Mouse (Mus musculus) forebrain, postnatal 0 days (tissue): ENCODE data around the gene Hhat. TPM values are rescaled to one million over a fixed set of nuclear protein-coding genes. Genes with fewer than 3 reads are reported as not detected.
A peak's percentile ranks its signal among the peaks of the same experiment; 100 is the strongest.

Experiments used
- ATAC-seq: fragments of 200-750 bp; cut with Nextera tagmentation; 2 replicates; pipeline ENCODE4 v1.8.0; 2017; ENCODE audit warnings: mild to moderate bottlenecking, moderate library complexity
- DNase-seq: peaks from one replicate; pipeline ENCODE4 v3.0.0-alpha.2; 2015
- H3K27ac ChIP-seq: fragments of 300-500 bp; sonication (generic); 2 replicates; pipeline ENCODE4 v1.5.1; 2014; ENCODE audit warnings: low read depth, mild to moderate bottlenecking, antibody characterized with exemption, low read length, moderate library complexity, mixed read lengths
- H3K27me3 ChIP-seq: fragments of 300-500 bp; sonication (generic); 2 replicates; pipeline ENCODE4 v1.6.1; 2014; ENCODE audit warnings: mild to moderate bottlenecking, low read length, mixed read lengths; ENCODE audit not compliant: insufficient read depth
- H3K36me3 ChIP-seq: fragments of 300-500 bp; sonication (generic); 2 replicates; pipeline ENCODE4 v1.6.1; 2014; ENCODE audit warnings: mild to moderate bottlenecking, moderate library complexity; ENCODE audit not compliant: insufficient read depth
- H3K4me1 ChIP-seq: fragments of 300-500 bp; sonication (generic); 2 replicates; pipeline ENCODE4 v1.6.1; 2014; ENCODE audit warnings: antibody characterized with exemption; ENCODE audit not compliant: insufficient read depth
- H3K4me2 ChIP-seq: fragments of 300-500 bp; sonication (generic); 2 replicates; pipeline ENCODE4 v1.6.1; 2014; ENCODE audit warnings: low read depth, mild to moderate bottlenecking, moderate library complexity
- H3K4me3 ChIP-seq: fragments of 300-500 bp; sonication (generic); 2 replicates; pipeline ENCODE4 v1.5.1; 2014; ENCODE audit warnings: low read depth, low read length, mixed read lengths
- H3K9ac ChIP-seq: fragments of 300-500 bp; sonication (generic); 2 replicates; pipeline ENCODE4 v1.6.1; 2014; ENCODE audit warnings: mild to moderate bottlenecking
- H3K9me3 ChIP-seq: fragments of 300-500 bp; sonication (generic); 2 replicates; pipeline ENCODE4 v1.6.1; 2016; ENCODE audit warnings: low read length
- CTCF ChIP-seq: sonication (generic); IDR thresholded peaks from 2 replicates; pipeline ENCODE4 v1.5.1; 2016; ENCODE audit warnings: antibody characterized with exemption, control low read depth, low read depth
- whole genome bisulfite sequencing: fragments of 180-500 bp; shearing (Covaris S2); extraction: QIAGEN DNeasy Blood & Tissue Kit; methylation state at CpG from one replicate; pipeline ENCODE4 v1.1.7; 2014; 5-methylcytosine and 5-hydroxymethylcytosine counted together
- polyA plus RNA-seq: library from polyadenylated mRNA; unstranded; fragments of >200 nt; fragmentation: Nextera tagmentation; extraction: Ambion mirVana; gene quantifications from 2 replicates; pipeline ENCODE4 v1.2.1, GENCODE M21; 2015
- total RNA-seq: library from RNA; depleted of rRNA; stranded (reverse); fragments of >200 nt; gene quantifications from 2 replicates; pipeline ENCODE4 v1.2.3, GENCODE M21; 2014

The Hhat gene
- total and polyA plus RNA-seq, 2 experiments from 2014 or later, result 1.8 to 2.6 TPM

DNA sequence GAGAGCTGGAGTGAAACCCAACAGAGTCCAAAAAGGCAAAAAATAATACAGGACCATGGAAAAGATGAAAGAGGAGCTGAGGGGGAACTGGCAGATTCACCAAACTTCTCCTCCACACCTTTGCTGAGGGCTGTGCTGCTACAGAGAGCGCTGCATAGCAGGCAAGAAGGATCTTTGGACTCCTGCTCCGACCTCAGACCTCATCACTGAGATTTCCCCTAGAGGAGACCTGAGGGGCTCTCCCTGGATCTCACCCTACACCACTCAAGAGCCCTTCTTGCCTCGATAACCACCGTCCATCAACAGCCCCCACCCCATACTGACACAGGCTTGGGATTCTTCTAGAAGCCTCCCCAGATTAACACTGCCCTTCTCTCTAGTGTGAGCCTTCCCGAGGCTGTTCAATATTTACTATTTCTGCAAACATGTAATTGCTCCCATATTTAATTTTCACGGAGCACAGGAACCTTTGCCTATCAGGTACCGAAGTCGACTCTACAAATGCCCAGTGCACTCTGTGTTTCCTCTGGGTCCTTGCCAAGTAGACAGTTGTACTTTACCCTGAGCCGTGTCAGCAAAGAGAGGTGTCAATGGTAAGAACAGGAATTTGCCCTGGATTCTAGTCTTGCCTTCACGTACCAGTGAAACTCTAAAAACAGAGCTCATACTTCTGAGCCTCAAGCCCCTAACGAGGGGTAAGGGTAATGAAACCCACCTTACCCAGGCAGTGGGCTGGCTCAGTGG, 158.9 kb downstream of the Hhat start:
- 85% methylated on average over 11 of the region's 11 CpGs for WGBS
- ATAC-seq, result no peak

DNA sequence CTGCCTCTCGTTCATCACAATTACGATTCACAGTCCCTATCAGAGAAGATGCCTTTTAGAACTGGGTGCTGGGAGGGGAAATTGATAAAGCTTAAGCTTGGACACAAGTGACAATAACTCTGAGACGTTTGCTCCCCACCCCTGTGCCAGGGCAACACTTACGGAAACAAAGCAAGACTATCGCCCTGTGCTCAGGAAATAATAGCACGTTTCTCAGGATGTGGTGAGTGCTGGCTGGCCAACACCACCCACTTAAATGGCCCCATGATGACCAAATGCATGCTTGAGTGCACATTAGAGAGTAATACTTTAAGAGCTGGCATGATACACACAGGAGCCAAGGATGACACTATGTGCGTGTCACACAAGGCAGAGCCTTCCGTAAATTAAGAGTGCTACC, 164.1 kb downstream of the Hhat start:
- DNase-seq (no peak), ATAC-seq (no peak)
- Histone ChIP-seq H3K4me1 (no peaks in the 10 kb centered on the region), H3K9me3 (no peaks in the 10 kb centered on the region), H3K36me3 (no peaks in the 10 kb centered on the region), H3K27ac (no peak overlapping the region), H3K4me2 (no peak overlapping the region), H3K9ac (no peak overlapping the region), H3K4me3 (no peak overlapping the region), H3K27me3 (no peaks in the 10 kb centered on the region)
- 84% methylated on average over 8 of the region's 8 CpGs for WGBS
- no peak for TF ChIP-seq CTCF

More for the DNA sequence above, 158.9 kb downstream of the Hhat start:
- no peak for TF ChIP-seq CTCF
- Histone ChIP-seq H3K9ac (no peak overlapping the region), H3K36me3 (no peaks in the 10 kb centered on the region), H3K4me3 (no peak overlapping the region), H3K27me3 (no peaks in the 10 kb centered on the region), H3K9me3 (no peaks in the 10 kb centered on the region), H3K27ac (no peak overlapping the region), H3K4me1 (no peaks in the 10 kb centered on the region), H3K4me2 (no peak overlapping the region)
- no peak for DNase-seq

DNA sequence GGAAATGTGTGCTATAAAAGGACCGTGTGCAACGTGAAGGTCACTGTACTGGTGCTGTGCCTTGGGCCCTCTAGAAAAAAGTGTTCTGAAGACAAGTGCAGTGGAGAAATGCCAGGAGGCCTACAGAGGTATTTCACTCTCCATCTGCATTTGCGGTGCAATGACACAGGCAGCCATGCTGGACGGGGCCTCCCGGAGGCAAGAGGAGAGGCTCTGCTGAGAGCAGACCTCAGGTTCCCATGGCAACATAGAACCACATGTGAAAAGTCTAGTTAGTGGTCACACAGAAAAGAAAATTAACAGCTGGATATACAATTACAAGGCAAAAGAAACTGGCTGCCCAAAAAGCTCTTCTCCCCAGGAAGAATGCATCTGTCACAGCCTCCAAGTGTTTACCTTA, 166.6 kb downstream of the Hhat start:
- Histone ChIP-seq H3K9ac (no peak overlapping the region), H3K4me2 (no peak overlapping the region), H3K27me3 (no peaks in the 10 kb centered on the region), H3K4me3 (no peak overlapping the region), H3K36me3 (no peaks in the 10 kb centered on the region), H3K4me1 (no peaks in the 10 kb centered on the region), H3K9me3 (no peaks in the 10 kb centered on the region), H3K27ac (no peak overlapping the region)
- ATAC-seq (no peak), DNase-seq (no peak)
- TF ChIP-seq CTCF, result no peak
- WGBS, result 59% methylated on average over 5 of the region's 5 CpGs

DNA sequence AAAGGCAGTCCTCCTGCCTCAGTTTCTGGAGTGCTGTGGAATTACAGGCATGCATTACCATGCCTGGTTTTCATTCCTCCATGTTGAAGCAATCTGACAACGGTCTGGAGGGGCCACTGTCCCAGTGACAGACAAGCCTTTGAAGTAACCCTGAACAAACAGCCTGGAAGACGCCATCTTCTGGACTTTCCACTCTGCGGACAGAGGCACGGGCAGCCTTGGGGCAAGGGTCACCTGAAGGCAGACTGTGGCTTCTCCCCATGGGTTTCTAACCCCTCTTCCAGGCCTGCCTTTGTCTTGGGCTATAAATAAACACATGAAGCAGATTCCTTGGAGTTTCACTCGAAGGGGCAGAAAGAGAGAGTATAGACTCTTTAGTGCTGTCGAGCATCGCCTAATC, 167.5 kb downstream of the Hhat start:
- no peaks in the 10 kb centered on the region for H3K36me3 ChIP-seq
- DNase-seq (no peak), ATAC-seq (no peak)
- H3K9ac ChIP-seq, result no peak overlapping the region
- no peak for TF ChIP-seq CTCF
- H3K9me3 ChIP-seq, result no peaks in the 10 kb centered on the region
- H3K4me1 ChIP-seq, result no peaks in the 10 kb centered on the region
- WGBS, result 64% methylated on average over 7 of the region's 7 CpGs
- no peaks in the 10 kb centered on the region for H3K27me3 ChIP-seq
- no peak overlapping the region for H3K4me3 ChIP-seq
- no peak overlapping the region for H3K4me2 ChIP-seq
- H3K27ac ChIP-seq, result no peak overlapping the region

GRCm38 (mm10) chr1:192601206-192601605, 169.8 kb downstream of the Hhat start:
- no peak overlapping the region for H3K4me2 ChIP-seq
- ATAC-seq, result no peak
- DNase-seq, result no peak
- TF ChIP-seq CTCF, result no peak
- no peak overlapping the region for H3K4me3 ChIP-seq
- no peaks in the 10 kb centered on the region for H3K9me3 ChIP-seq
- H3K27ac ChIP-seq, result no peak overlapping the region
- 95% methylated on average over 3 of the region's 3 CpGs for WGBS
- no peaks in the 10 kb centered on the region for H3K36me3 ChIP-seq
- H3K9ac ChIP-seq, result no peak overlapping the region
- H3K4me1 ChIP-seq, result no peaks in the 10 kb centered on the region
- H3K27me3 ChIP-seq, result no peaks in the 10 kb centered on the region

- WGBS, result 92% methylated on average over 7 of the region's 7 CpGs
- no peaks in the 10 kb centered on the region for H3K4me1 ChIP-seq
- ATAC-seq (no peak), DNase-seq (no peak)
- no peak overlapping the region for H3K27ac ChIP-seq
- H3K9ac ChIP-seq, result no peak overlapping the region
- H3K27me3 ChIP-seq, result no peaks in the 10 kb centered on the region
- TF ChIP-seq CTCF, result no peak
- no peak overlapping the region for H3K4me3 ChIP-seq
- no peak overlapping the region for H3K4me2 ChIP-seq
- H3K36me3 ChIP-seq, result no peaks in the 10 kb centered on the region
- H3K9me3 ChIP-seq, result no peaks in the 10 kb centered on the region
Measured at GRCm38 (mm10) chr1:192599746-192600145, 171.3 kb downstream of the Hhat start.

DNA sequence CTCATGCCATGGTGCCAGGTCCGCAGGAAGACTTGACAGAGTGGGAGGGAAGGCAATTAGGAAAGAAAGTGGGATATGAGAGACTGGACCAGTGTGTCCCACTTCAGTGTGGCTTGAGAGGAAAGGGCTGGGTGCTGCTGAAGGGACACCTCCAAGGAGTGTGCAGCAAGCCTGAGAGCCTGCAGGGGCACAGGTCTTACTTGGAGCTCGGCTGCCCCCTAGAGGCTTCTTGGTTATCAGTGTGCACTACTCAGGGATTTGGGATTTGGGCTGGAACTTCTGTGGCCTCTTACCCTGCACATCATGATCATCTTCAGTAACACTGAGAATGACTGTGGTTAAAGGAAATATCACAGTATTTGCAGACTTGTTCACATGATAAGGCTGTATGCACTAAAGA, 172.6 kb downstream of the Hhat start:
- 45% methylated on average over 2 of the region's 2 CpGs for WGBS
- peak; percentile 96 for ATAC-seq

More for the DNA sequence above, 172.6 kb downstream of the Hhat start:
- H3K27ac ChIP-seq, result no peak overlapping the region
- H3K27me3 ChIP-seq, result no peaks in the 10 kb centered on the region
- no peak overlapping the region for H3K4me3 ChIP-seq
- H3K36me3 ChIP-seq, result no peaks in the 10 kb centered on the region
- TF ChIP-seq CTCF, result peak; percentile 89
- no peaks in the 10 kb centered on the region for H3K9me3 ChIP-seq
- H3K4me2 ChIP-seq, result no peak overlapping the region
- no peak overlapping the region for H3K9ac ChIP-seq
- DNase-seq, result peak; percentile 90
- H3K4me1 ChIP-seq, result no peaks in the 10 kb centered on the region
